Mouse (Mus musculus) C2C12 (cell line): Measurements from ENCODE around the gene Vip. TPM values are rescaled to one million over a fixed set of nuclear protein-coding genes. Genes with fewer than 3 reads are reported as not detected.

Experiments
- H3K27me3 ChIP-seq: one replicate; pipeline ENCODE4 v1.6.1; 2011; ENCODE audit not compliant: control insufficient read depth, insufficient read depth, insufficient read length
- H3K36me3 ChIP-seq: one replicate; pipeline ENCODE4 v1.6.1; 2011; ENCODE audit not compliant: control insufficient read depth, insufficient read depth
- H3K4me3 ChIP-seq: one replicate; pipeline ENCODE4 v1.5.1; 2011; ENCODE audit warnings: mild to moderate bottlenecking, control low read depth; ENCODE audit not compliant: poor library complexity, insufficient read depth, severe bottlenecking
- H3K79me2 ChIP-seq: one replicate; pipeline ENCODE4 v1.6.1; 2011; ENCODE audit not compliant: control insufficient read depth, insufficient read depth
- H3K79me3 ChIP-seq: one replicate; pipeline ENCODE4 v1.6.1; 2011; ENCODE audit warnings: low read depth, control low read depth
- H3ac ChIP-seq: one replicate; pipeline ENCODE3; 2011; ENCODE audit warnings: low read depth; ENCODE audit not compliant: control insufficient read depth, insufficient read length
- CEBPB ChIP-seq: IDR thresholded peaks from one replicate; pipeline ENCODE4 v1.6.1; 2011; ENCODE audit warnings: low read depth, mild to moderate bottlenecking, control low read depth, moderate library complexity
- CTCF ChIP-seq: IDR thresholded peaks from one replicate; pipeline ENCODE4 v1.5.1; 2011; ENCODE audit not compliant: control insufficient read depth, insufficient read depth, insufficient read length
- FOSL1 ChIP-seq: IDR thresholded peaks from one replicate; pipeline ENCODE4 v1.8.0; 2011; ENCODE audit warnings: mild to moderate bottlenecking, low read length; ENCODE audit not compliant: poor library complexity, insufficient read depth, severe bottlenecking
- MAX ChIP-seq: IDR thresholded peaks from one replicate; pipeline ENCODE4 v1.6.1; 2011; ENCODE audit warnings: mild to moderate bottlenecking, control low read depth
- MYOD1 ChIP-seq: IDR thresholded peaks from one replicate; pipeline ENCODE4 v1.6.1; 2011; ENCODE audit warnings: low read depth; ENCODE audit not compliant: control insufficient read depth, insufficient read length
- MYOG ChIP-seq: IDR thresholded peaks from one replicate; pipeline ENCODE4 v1.6.1; 2011; ENCODE audit not compliant: control insufficient read depth, insufficient read length; ENCODE audit errors: extremely low read depth
- USF1 ChIP-seq: IDR thresholded peaks from one replicate; pipeline ENCODE4 v1.6.1; 2011; ENCODE audit warnings: low read depth, mild to moderate bottlenecking, control low read depth, moderate library complexity
- polyA plus RNA-seq: library from polyadenylated mRNA; unstranded; fragments of >200 nt; fragmentation: generic; extraction: Trizol; gene quantifications from one replicate; pipeline ENCODE4 v1.2.1, GENCODE M21; 2012; ENCODE audit warnings: missing spikeins

Vip gene
- polyA plus RNA-seq, 1 experiment: not detected

DNA sequence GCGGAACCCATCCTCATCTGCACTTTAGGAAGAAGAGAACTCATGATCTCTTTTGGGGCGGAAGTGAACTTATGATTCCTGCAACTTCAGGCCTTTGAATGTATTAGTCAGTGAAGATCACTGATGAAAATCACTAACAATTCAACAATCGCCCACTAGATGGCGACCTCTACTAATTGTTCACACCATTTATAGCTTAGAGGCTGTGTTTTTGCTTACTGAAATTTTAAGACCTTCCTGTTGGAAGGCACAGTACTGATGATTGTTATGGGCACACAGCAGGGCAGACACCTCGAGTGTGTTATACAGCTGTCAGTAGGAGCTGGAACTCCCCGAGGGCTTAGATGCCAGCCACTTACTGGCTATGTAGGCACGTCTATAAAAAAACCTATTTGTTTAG, 38.9 kb upstream of the Vip start:
- H3K4me3 ChIP-seq: no peak overlapping the region
- no peaks in the 10 kb centered on the region for H3K79me3 ChIP-seq
- no peaks in the 10 kb centered on the region for H3K27me3 ChIP-seq
- no peaks in the 10 kb centered on the region for H3K79me2 ChIP-seq
- no peak overlapping the region for H3ac ChIP-seq
- no peaks in the 10 kb centered on the region for H3K36me3 ChIP-seq
- TF ChIP-seq CEBPB (no peak), MYOD1 (no peak), CTCF (no peak), FOSL1 (no peak), USF1 (no peak), MYOG (no peak), MAX (no peak)

GRCm38 (mm10) chr10:5603512-5603911, 35.5 kb upstream of the Vip start:
- no peaks in the 10 kb centered on the region for H3K36me3 ChIP-seq
- H3K27me3 ChIP-seq: no peaks in the 10 kb centered on the region
- H3K4me3 ChIP-seq: no peak overlapping the region
- H3K79me2 ChIP-seq: no peaks in the 10 kb centered on the region
- H3K79me3 ChIP-seq: no peaks in the 10 kb centered on the region
- TF ChIP-seq CTCF (no peak), MYOD1 (no peak), MYOG (no peak), CEBPB (no peak), MAX (no peak), USF1 (no peak), FOSL1 (no peak)
- H3ac ChIP-seq: no peak overlapping the region

- Histone ChIP-seq H3ac (no peak overlapping the region), H3K27me3 (no peaks in the 10 kb centered on the region), H3K36me3 (no peaks in the 10 kb centered on the region), H3K4me3 (no peak overlapping the region), H3K79me3 (no peaks in the 10 kb centered on the region), H3K79me2 (no peaks in the 10 kb centered on the region)
- no peak for TF ChIP-seq USF1
- no peak for TF ChIP-seq FOSL1
- no peak for TF ChIP-seq MYOG
- no peak for TF ChIP-seq CEBPB
- no peak for TF ChIP-seq CTCF
- TF ChIP-seq MYOD1: no peak
- no peak for TF ChIP-seq MAX
Measured at GRCm38 (mm10) chr10:5604371-5604770, 34.6 kb upstream of the Vip start.

DNA sequence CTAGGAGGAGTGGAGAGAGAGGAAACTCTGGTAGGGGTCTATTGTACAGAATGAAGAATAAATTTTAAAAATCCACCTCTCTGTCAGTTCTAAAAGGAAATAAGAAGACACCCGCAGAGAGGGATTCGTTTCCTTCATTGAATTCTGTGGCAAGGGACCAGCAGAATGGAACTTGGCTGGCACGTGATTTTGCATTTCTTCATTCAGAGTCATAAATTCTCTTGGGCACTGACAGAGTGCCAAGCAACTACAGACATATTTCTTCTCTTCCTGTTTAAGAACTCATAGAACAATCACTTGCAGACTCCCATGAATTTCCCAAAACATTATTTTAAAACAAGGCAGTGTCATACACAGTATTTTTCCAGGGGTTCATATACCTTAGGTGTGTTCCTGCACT, 30.1 kb upstream of the Vip start:
- no peaks in the 10 kb centered on the region for H3K79me2 ChIP-seq
- no peaks in the 10 kb centered on the region for H3K36me3 ChIP-seq
- H3ac ChIP-seq: no peak overlapping the region
- TF ChIP-seq MYOG (no peak), CEBPB (no peak), MYOD1 (no peak), CTCF (no peak), FOSL1 (no peak), USF1 (no peak), MAX (no peak)
- H3K79me3 ChIP-seq: no peaks in the 10 kb centered on the region
- no peak overlapping the region for H3K4me3 ChIP-seq
- no peaks in the 10 kb centered on the region for H3K27me3 ChIP-seq

GRCm38 (mm10) chr10:5615186-5616040, 23.6 kb upstream of the Vip start:
- no peaks in the 10 kb centered on the region for H3K36me3 ChIP-seq
- no peak for TF ChIP-seq MYOD1
- no peaks in the 10 kb centered on the region for H3K79me3 ChIP-seq
- no peak overlapping the region for H3K4me3 ChIP-seq
- no peaks in the 10 kb centered on the region for H3K79me2 ChIP-seq
- H3ac ChIP-seq: no peak overlapping the region
- no peaks in the 10 kb centered on the region for H3K27me3 ChIP-seq

GRCm38 (mm10) chr10:5626268-5626667, 12.8 kb upstream of the Vip start:
- H3K4me3 ChIP-seq: no peak overlapping the region
- H3K27me3 ChIP-seq: no peaks in the 10 kb centered on the region
- no peaks in the 10 kb centered on the region for H3K79me3 ChIP-seq
- TF ChIP-seq MYOG: no peak
- TF ChIP-seq MYOD1: no peak
- no peak for TF ChIP-seq CTCF
- no peak for TF ChIP-seq MAX
- no peak for TF ChIP-seq CEBPB
- TF ChIP-seq FOSL1: no peak
- TF ChIP-seq USF1: no peak
- no peak overlapping the region for H3ac ChIP-seq
- no peaks in the 10 kb centered on the region for H3K36me3 ChIP-seq
- H3K79me2 ChIP-seq: no peaks in the 10 kb centered on the region
